Mouse (Mus musculus) kidney, adult 11 months (tissue): ENCODE results near the gene Tas2r134.

Experiments used
- DNase-seq: peaks from one replicate; pipeline ENCODE4 v3.0.0; 2022

Tas2r134 gene

GRCm38 (mm10) chr2:51657684-51658083, 30.4 kb downstream of the Tas2r134 start:
- no peak for DNase-seq

- no peak for DNase-seq
Observed at GRCm38 (mm10) chr2:51658288-51658687, 31.0 kb downstream of the Tas2r134 start.

- DNase-seq, result peak; percentile 16
Observed at GRCm38 (mm10) chr2:51674321-51674720, 47.0 kb downstream of the Tas2r134 start.
